Mouse (Mus musculus) cerebellum, postnatal 25 days (tissue): ENCODE data around the gene Phyhd1.

ENCODE experiments used
- DNase-seq, 2 experiments: peaks; one replicate each; pipeline ENCODE4 v3.0.0; 2021; ENCODE audit warnings: mixed read lengths in 2 of 2

The Phyhd1 gene

GRCm38 (mm10) chr2:30256616-30257350 is 9.2 kb upstream of the Phyhd1 start:
- DNase-seq, result peak in 1 of 2 experiments; percentile 11

- DNase-seq, result peak in 1 of 2 experiments; percentile 3
Measured at GRCm38 (mm10) chr2:30257699-30258460, 8.1 kb upstream of the Phyhd1 start.

DNA sequence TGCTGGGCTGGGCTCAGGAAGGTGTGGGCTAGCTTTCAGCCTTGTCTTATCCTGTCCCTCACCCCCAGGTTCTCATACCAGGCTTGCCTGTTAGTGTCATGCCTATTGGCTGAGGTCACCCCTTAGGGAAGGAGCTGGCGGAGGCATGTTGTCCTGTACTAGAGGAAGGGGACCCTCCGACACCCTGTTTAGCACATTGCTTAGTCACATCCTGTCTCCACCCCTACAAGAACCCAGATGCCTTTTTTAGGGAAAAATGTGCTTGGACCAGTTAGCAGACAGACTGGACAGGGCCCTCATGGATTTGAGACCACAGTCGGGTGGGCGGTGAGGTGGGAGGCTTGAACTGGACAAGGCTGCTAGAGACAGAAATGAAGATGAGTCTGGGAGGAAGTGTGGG is 7.4 kb upstream of the Phyhd1 start:
- peak in 1 of 2 experiments; percentile 5 for DNase-seq

DNA sequence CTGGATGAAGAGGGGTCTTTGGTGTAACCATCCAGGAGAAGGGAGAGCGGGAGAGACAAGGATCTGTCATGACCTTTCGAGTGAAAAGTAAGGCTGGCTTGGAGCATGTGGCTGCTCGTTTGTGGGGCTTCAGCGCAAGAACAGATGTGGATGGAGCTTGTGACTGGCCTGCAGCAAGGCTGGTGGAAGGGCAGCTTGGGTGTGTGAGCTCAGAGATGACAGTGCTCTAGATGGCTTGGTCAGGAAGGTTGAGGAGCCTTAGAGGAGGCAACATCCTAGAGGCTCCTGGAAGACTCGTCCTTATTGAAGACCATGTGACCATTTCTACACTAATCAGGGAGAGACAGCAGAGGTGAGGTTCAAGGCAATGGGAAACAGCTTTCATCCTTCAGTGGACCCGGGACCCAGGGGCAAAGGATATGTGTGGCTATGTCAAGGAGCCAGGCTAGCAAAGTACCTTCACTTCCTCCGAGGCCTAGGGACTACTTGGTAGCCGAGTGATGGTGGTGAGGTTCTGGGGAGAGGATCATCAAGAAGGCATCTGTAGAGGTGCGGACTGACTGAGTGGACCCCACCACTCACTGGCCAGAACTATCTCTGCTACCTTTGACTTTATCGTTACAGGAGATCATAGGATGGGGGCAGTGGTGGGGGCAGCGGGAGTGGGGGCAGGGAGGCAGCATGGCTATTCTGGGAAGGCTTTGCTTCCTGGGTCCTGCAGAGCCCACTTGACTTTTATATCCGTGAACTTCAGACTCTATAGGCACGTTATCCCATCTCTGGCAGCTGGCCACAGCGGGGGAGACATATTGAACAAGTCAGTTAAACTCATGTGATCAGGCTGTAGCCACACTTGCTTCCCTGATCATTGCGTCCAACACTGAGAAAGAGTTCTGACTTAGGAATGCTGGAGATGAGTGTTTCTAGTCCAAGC is 6.6 kb upstream of the Phyhd1 start:
- DNase-seq, result peak; percentile 10 to 30

DNA sequence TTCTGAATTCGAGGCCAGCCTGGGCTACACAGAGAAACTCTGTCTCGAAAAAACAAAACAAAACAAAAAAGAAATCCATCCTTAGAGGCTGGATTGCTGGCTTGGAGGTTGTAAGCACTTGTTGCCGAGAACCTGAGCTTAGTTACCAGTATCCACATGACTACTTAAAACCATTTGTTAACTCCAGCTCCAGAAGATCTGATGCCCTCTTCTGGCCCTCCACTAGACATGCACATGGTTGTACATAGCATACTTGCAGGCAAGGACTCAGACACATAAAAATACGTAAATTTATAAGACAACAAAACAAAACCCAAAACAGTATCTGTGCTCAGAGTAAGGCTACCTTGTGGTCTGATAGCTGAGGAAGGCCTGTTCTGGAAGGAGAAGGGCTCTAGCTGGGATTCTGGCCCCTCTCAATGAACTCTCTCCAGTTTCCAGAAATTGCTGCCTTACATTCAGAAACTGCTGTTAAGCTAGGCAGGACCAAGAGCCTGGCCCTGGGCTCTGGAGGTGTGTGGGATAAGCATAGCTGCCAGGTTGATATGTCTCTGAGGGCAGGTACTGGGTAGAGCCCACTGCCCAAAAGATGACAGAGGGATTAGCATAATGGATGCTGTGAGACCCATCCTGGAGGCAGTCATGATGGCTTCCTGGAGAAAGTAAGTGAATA is 4.8 kb upstream of the Phyhd1 start:
- DNase-seq, result peak; percentile 6 to 25

- peak; percentile 51 to 59 for DNase-seq
Measured at GRCm38 (mm10) chr2:30261921-30262839, 3.8 kb upstream of the Phyhd1 start.

DNA sequence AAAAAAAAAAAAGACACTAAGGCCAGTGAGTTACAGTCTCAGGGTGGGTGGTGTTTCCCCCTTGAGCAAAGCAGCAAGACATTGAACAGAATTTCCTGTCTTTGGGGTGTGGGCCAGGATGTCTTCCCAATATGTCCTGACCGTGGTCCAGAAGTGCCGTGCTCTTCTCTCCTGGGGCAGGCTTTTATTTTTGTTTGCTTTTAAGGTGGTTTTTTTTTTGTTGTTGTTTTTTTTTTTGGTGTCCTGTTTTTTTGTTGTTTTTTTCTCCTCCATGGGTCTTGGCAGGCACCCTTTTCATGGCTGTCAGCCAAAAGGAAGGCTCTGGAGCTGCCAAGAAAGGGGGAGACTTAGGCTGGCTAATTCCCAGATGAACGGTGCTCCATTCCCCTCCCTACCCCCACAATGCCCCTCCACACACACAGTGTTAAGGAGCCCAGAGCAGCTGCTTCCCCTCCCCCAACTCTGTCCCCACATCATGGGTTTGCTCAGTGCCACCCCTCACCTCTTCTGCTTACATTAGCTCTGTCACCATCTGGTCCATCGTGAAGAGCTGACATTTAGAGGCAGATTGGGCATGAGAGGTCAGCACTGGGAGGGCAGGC is 3.1 kb upstream of the Phyhd1 start:
- peak; percentile 86 for DNase-seq

GRCm38 (mm10) chr2:30263811-30264210 is 2.2 kb upstream of the Phyhd1 start:
- peak; percentile 14 to 28 for DNase-seq

DNA sequence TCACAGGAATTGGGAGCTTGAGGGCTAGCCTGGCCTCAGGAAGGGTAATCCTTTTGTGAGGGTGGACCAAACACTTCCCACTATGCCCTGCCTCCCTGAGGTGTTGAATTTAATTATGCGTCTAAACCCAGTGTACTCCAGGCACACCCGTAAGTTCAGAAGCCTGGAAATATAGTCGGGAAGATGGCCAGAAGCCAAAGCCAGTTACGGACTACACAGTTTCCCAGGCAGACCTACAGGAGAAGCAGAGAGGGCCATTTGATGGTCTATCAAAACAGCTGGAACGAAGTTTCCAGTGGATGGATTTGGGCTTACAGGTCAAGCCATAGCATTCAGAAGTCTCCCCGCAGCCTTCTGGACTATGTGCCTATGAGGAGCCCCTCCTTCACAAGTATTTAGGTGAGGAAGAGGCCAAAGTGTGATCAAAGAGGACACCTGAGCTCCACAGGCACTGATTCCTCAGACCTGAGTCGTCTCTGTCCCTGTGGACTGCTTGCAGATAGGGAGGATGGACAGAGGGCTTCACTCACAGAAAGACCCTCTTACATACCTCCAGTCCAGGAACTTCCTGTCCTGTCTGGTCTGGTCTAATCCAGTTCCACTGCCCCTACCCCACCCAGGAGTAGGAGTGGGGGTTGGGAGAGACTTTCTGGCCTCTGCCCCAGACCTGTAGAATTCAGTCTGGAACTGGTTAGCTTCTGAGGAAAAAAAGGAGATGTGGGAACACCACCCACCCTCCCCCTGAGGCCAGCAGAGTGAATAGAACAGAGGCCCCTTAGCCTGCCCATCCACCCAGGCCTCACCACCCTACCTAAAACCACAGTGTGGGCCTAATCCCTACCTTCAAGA is 1.1 kb upstream of the Phyhd1 start:
- DNase-seq, result peak; percentile 17 to 25

- peak in 1 of 2 experiments; percentile 58 for DNase-seq
Measured at GRCm38 (mm10) chr2:30266392-30266941, 464 bp downstream of the Phyhd1 start.

GRCm38 (mm10) chr2:30267466-30267865 is 1.5 kb downstream of the Phyhd1 start:
- peak; percentile 1 to 2 for DNase-seq

DNA sequence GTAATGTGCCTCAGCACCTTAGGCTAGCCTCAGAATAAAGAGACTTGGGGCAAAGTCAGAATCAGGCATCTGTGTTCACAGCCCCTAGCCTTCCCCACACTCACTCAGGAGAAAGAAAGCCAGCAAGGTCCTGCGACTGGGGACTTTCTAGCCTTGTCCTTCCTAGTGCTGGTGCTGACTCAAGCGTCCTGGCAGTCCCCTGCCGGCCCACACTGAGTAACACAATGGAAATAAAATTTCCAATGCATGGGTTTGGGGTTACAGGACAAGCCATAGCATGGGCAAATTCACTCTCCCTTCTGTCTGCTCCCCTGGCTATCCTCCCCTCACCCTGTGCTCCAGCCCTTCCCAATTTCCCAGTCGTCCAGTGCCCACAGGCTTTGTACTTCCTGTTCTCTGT is 2.4 kb downstream of the Phyhd1 start:
- DNase-seq, result peak in 1 of 2 experiments; percentile 5

- peak in 1 of 2 experiments; percentile 28 for DNase-seq
Measured at GRCm38 (mm10) chr2:30269241-30269990, 3.4 kb downstream of the Phyhd1 start.

DNA sequence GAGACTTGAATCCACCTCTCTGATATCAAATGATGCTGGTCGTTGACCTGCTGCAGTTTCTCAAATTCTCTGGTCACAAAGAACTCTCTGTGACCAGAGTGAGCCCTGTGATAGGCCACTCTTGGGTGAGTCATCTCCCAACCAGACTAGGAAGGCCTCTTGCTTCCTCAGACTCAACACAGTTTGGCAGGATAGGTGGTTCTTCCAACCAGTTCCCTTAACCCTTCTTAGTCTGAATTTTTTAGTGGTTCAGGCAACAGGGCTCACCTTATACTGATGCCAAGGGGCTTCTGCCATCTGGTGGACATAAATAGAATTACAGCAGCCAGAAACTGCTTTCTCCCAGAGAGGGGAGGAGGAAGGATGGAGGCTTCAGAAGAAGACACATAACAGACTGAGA is 4.1 kb downstream of the Phyhd1 start:
- peak; percentile 73 to 81 for DNase-seq

DNA sequence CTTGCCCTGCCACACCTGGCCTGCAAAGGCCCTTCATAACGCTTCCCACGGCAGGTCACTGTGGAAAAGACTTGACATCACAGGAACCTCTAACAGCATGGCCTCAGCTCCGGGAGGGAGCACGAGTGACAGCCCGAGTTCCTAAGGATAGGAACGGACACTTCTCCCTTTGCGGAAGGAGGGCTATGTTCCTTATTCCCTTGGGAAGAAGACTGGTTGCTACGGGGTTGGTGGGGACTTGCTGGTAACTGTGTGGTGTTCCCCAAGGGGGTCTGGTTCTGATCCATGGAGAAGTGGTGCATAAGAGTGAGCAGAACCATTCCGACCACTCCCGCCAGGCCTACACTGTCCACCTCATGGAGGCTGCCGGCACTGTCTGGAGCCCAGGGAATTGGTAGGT is 14.7 kb downstream of the Phyhd1 start, which contains the start of gene Gm28038:
Gene Gm28038, plus strand, starts transcription at position 301 of the 400 bp plus-strand sequence.
- DNase-seq, result no peak

GRCm38 (mm10) chr2:30281651-30282050 is 15.6 kb downstream of the Phyhd1 start:
- no peak for DNase-seq

- no peak for DNase-seq
Measured at GRCm38 (mm10) chr2:30283193-30283592, 17.2 kb downstream of the Phyhd1 start.

GRCm38 (mm10) chr2:30285004-30285403 is 19.0 kb downstream of the Phyhd1 start:
- no peak for DNase-seq
